Mouse (Mus musculus) C2C12 (cell line): Measurements from ENCODE around the gene Orai3.

ENCODE experiments used
- CTCF ChIP-seq: IDR thresholded peaks from one replicate; pipeline ENCODE4 v1.5.1; 2011; ENCODE audit not compliant: control insufficient read depth, insufficient read depth, insufficient read length
- MYOG ChIP-seq: IDR thresholded peaks from one replicate; pipeline ENCODE4 v1.6.1; 2011; ENCODE audit not compliant: control insufficient read depth, insufficient read length; ENCODE audit errors: extremely low read depth
- USF1 ChIP-seq: IDR thresholded peaks from one replicate; pipeline ENCODE4 v1.6.1; 2011; ENCODE audit warnings: low read depth, mild to moderate bottlenecking, control low read depth, moderate library complexity

- TF ChIP-seq CTCF = no peak
- no peak for TF ChIP-seq USF1
- TF ChIP-seq MYOG = no peak
Observed at GRCm38 (mm10) chr7:127776426-127776825, 6.8 kb downstream of the Orai3 start, which contains the start of gene Setd1a.
